Mouse (Mus musculus) hindbrain, postnatal 0 days (tissue): ENCODE measurements at regions not wholly inside any gene's neighbourhood (a gene's known extent, or its start where the extent isn't known, plus 50 kb on each side); places are given as distances from the start of the nearest gene placed in this dataset.

ENCODE experiments used
- ATAC-seq: fragments of 200-750 bp; cut with Nextera tagmentation; 2 replicates; pipeline ENCODE4 v1.8.0; 2017; ENCODE audit warnings: mild to moderate bottlenecking, moderate TSS enrichment, moderate library complexity
- DNase-seq: peaks from one replicate; pipeline ENCODE4 v3.0.0-alpha.2; 2015; ENCODE audit warnings: low spot score
- H3K27ac ChIP-seq: fragments of 300-500 bp; sonication (generic); 2 replicates; pipeline ENCODE4 v1.5.1; 2014; ENCODE audit warnings: mild to moderate bottlenecking
- H3K27me3 ChIP-seq: fragments of 300-500 bp; sonication (generic); 2 replicates; pipeline ENCODE4 v1.6.1; 2014; ENCODE audit warnings: low read length, mixed read lengths; ENCODE audit not compliant: insufficient read depth
- H3K36me3 ChIP-seq: fragments of 300-500 bp; sonication (generic); 2 replicates; pipeline ENCODE4 v1.6.1; 2014; ENCODE audit warnings: low read length, mixed read lengths; ENCODE audit not compliant: insufficient read depth
- H3K4me1 ChIP-seq: fragments of 300-500 bp; sonication (generic); 2 replicates; pipeline ENCODE4 v1.6.1; 2014; ENCODE audit warnings: antibody characterized with exemption, low read length, mixed read lengths; ENCODE audit not compliant: insufficient read depth
- H3K4me2 ChIP-seq: fragments of 300-500 bp; sonication (generic); 2 replicates; pipeline ENCODE4 v1.6.1; 2014; ENCODE audit warnings: low read depth, mild to moderate bottlenecking, low read length, moderate library complexity, mixed read lengths
- H3K4me3 ChIP-seq: fragments of 300-500 bp; sonication (generic); 2 replicates; pipeline ENCODE4 v1.5.1; 2014; ENCODE audit warnings: low read length
- H3K9ac ChIP-seq: fragments of 300-500 bp; sonication (generic); replicated peaks from 2 replicates; pipeline ENCODE4 v1.6.1; 2014; ENCODE audit warnings: mild to moderate bottlenecking, low read length, moderate library complexity, mixed read lengths
- H3K9me3 ChIP-seq: fragments of 300-500 bp; sonication (generic); 2 replicates; pipeline ENCODE4 v1.6.1; 2016; ENCODE audit warnings: low read length, mixed read lengths
- CTCF ChIP-seq: IDR thresholded peaks from 2 replicates; pipeline ENCODE4 v1.5.1; 2016; ENCODE audit warnings: antibody characterized with exemption, control low read depth, low read depth
- WGBS: fragments of 180-500 bp; shearing (Covaris S2); extraction: QIAGEN DNeasy Blood & Tissue Kit; methylation state at CpG from one replicate; pipeline ENCODE4 v1.1.7; 2014; 5-methylcytosine and 5-hydroxymethylcytosine counted together

DNA sequence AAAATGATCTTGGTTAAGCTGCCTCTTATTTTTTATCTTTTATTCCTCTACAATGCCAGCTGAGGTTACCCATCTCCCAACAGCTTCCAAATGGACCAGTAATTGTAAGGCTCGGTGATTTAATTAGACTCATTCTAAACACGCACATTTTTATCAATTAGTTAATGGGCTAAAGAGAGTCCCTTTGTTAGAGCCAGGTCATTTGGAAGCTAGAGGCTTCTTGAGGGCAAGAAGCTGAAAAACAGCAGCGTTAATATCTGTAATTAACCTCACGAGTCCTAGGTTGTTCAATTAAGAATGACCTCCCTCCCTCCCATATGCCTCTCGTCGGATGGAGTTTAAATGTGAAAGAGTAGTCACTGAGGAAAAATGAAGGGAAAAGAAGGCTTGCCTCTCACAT lies 66.5 kb downstream of the Otx2 start:
- DNase-seq = no peak
- no peaks in the 10 kb centered on the region for H3K9me3 ChIP-seq
- no peaks in the 10 kb centered on the region for H3K27me3 ChIP-seq
- ATAC-seq = no peak
- H3K4me2 ChIP-seq = no peak overlapping the region
- no peak overlapping the region for H3K9ac ChIP-seq
- no peak overlapping the region for H3K27ac ChIP-seq
- H3K4me1 ChIP-seq = no peaks in the 10 kb centered on the region
- no peaks in the 10 kb centered on the region for H3K36me3 ChIP-seq
- WGBS = 36% methylated on average over 6 of the region's 6 CpGs
- TF ChIP-seq CTCF = no peak
- no peak overlapping the region for H3K4me3 ChIP-seq

DNA sequence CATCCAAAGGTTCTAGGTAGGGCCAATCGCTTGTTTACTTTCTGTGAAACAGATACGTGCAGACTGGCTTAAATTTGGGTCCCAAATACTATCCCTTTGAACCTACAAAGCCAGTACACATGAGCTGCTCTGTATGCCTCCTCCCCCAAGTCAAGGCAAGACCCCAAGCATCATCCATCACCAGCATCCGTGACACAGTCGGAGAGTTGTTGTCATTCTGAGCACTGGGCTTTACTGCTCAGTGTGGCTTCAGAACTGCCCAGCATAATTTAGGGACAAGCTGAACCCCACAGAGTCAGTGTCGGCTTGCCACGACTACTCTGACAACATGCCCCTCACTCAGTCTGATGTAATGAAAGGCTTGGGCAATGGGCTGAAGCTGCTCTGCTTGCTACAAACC lies 70.1 kb downstream of the Otx2 start:
- Histone ChIP-seq H3K27me3 (no peaks in the 10 kb centered on the region), H3K4me2 (no peak overlapping the region), H3K9me3 (no peaks in the 10 kb centered on the region), H3K9ac (no peak overlapping the region), H3K27ac (no peak overlapping the region), H3K4me1 (no peaks in the 10 kb centered on the region), H3K36me3 (no peaks in the 10 kb centered on the region), H3K4me3 (no peak overlapping the region)
- ATAC-seq (no peak), DNase-seq (no peak)
- TF ChIP-seq CTCF = no peak
- WGBS = 76% methylated on average over 6 of the region's 6 CpGs

DNA sequence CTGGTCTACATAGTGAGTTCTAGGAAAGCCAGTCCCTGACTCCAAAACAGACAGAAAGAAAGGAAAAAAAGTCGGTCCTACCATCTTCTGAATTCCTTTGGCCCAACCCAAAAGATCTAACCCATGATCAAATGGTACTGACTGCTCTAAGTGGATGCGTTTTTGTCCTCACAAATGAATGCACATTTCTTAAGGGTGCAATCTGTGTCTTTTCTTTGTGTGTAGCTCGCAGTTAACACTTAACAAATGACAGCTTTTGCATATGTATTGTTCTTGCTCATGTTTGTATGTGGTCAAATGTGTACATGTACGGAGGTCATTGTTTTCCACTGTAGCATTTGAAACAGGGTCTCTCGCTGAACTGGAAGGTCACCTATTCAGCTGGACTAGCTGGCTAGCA lies 79.3 kb downstream of the Otx2 start:
- H3K9ac ChIP-seq = no peak overlapping the region
- H3K36me3 ChIP-seq = no peaks in the 10 kb centered on the region
- DNase-seq = no peak
- H3K9me3 ChIP-seq = no peaks in the 10 kb centered on the region
- H3K4me3 ChIP-seq = no peak overlapping the region
- WGBS = 67% methylated on average over 5 of the region's 5 CpGs
- ATAC-seq = no peak
- H3K4me1 ChIP-seq = no peaks in the 10 kb centered on the region
- H3K27me3 ChIP-seq = no peaks in the 10 kb centered on the region
- TF ChIP-seq CTCF = no peak
- no peak overlapping the region for H3K27ac ChIP-seq
- H3K4me2 ChIP-seq = no peak overlapping the region

DNA sequence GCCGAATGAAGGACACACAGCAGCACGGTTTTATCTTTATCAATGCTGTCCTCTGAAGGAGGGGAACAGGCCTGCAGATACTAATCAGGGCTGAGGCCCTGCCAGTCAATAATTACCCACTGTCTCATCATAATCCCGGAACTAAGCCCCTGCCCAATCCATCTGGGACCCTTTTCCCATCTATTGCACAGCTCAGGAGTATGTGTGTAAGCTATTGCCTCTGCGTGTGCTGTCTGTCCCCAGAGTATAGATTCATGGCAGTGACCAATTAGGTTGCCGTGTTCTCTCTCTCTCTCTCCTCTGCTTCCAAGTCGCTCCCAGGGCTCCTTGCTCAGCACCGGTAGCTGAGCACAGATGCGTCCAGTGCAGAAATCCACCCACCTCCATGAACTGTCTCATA lies 80.3 kb downstream of the Otx2 start:
- Histone ChIP-seq H3K36me3 (no peaks in the 10 kb centered on the region), H3K9ac (no peak overlapping the region), H3K4me2 (no peak overlapping the region), H3K4me1 (no peaks in the 10 kb centered on the region), H3K27me3 (no peaks in the 10 kb centered on the region), H3K9me3 (no peaks in the 10 kb centered on the region), H3K4me3 (no peak overlapping the region), H3K27ac (no peak overlapping the region)
- TF ChIP-seq CTCF = no peak
- no peak for DNase-seq
- ATAC-seq = peak; percentile 43; the same call in 1 of the 2 replicates
- WGBS = 37% methylated on average over 8 of the region's 8 CpGs

DNA sequence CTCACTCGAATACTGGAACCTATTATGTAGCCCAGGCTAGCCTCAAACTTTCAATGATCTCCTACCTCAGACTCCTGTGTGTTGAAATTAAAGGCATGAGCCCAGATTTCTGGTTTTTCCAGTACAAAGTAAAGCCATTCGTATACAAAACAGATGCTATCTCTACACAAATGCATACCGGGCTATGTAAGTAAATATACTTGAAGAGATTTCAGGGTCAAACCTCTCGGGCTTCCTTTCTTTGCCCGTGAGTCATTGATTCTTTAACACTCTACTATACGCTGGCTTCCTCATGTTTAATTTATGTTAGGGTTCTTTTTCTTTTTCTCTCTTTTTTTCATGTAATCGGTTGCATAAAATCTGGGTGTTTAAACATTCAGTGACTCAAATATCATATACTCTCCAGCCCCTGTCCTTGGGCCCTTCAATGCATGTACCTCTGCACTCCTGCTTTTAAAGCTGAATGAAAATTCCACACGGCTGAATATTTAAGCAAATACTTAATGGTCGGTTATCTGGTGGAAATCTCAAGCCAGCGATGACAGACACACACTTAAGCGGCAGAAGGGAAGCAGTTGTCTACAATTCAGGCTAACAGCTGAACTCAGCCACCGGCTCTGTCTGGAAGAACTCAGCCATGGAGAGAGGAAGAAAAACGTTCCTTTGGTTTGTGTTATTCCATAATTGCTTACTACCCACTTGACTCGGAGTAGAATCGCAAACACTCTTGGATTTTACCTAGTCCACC lies 82.0 kb downstream of the Otx2 start:
- no peak overlapping the region for H3K4me2 ChIP-seq
- H3K4me1 ChIP-seq = no peaks in the 10 kb centered on the region
- no peaks in the 10 kb centered on the region for H3K27me3 ChIP-seq
- no peak for TF ChIP-seq CTCF
- H3K9ac ChIP-seq = no peak overlapping the region
- ATAC-seq = no peak
- H3K9me3 ChIP-seq = no peaks in the 10 kb centered on the region
- no peak overlapping the region for H3K4me3 ChIP-seq
- WGBS = 79% methylated on average over 15 of the region's 15 CpGs
- H3K36me3 ChIP-seq = no peaks in the 10 kb centered on the region
- no peak overlapping the region for H3K27ac ChIP-seq
- no peak for DNase-seq

DNA sequence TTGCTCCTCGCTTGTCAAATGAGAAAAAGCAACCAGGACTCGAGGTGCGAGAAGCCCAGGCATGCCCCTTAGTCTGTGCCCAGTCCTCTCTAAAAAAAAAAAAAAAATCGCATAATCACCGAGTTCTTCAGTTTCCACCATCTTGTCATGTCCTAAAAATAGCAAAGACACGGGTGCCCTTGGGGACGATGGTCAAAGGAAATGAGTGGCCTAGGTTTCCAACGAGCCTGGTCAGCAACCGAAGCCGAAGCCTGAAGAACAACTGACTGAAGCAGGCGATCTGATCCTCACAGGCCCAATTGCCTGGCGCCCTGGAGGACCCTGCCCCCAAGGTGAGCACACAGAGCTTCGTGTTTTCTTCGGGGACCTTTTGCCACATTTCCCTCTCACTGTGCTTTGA lies 83.2 kb downstream of the Otx2 start:
- TF ChIP-seq CTCF = no peak
- no peak overlapping the region for H3K4me3 ChIP-seq
- H3K4me1 ChIP-seq = no peaks in the 10 kb centered on the region
- H3K9ac ChIP-seq = no peak overlapping the region
- DNase-seq (no peak), ATAC-seq (no peak)
- H3K4me2 ChIP-seq = no peak overlapping the region
- H3K9me3 ChIP-seq = no peaks in the 10 kb centered on the region
- H3K27me3 ChIP-seq = no peaks in the 10 kb centered on the region
- H3K36me3 ChIP-seq = no peaks in the 10 kb centered on the region
- no peak overlapping the region for H3K27ac ChIP-seq
- WGBS = 48% methylated on average over 14 of the region's 14 CpGs

DNA sequence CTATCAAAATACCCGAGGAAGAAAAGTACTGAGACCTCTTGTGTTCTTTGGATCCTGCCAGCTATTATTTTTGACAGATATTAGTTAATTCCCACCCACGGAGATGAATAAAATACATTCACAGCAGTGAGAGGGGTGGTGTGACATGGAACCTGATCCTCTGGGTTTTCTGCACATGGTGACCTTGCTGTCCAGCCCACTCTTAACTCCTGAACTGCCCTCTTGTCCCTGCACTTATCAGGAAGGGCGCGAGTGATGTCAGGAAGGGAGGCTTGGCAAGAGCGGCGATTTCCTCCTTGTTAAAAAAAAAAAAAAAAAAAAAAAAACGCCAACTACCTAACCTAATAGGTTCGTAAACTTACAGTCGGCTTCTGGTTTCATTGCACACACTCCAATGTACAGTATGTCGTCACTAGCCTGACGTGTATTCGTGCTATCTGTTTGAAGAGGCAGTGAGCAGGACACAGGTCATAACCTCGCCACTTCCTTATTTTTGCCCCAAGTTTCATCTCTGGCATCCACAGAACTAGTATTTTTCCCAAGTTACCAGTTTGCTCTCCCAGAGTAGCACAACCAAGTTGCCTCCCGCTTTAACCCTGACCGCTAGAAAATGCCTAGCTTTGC lies 83.8 kb downstream of the Otx2 start:
- Histone ChIP-seq H3K9ac (no peak overlapping the region), H3K27me3 (no peaks in the 10 kb centered on the region), H3K36me3 (no peaks in the 10 kb centered on the region), H3K4me1 (no peaks in the 10 kb centered on the region), H3K4me3 (no peak overlapping the region), H3K4me2 (no peak overlapping the region), H3K27ac (no peak overlapping the region), H3K9me3 (no peaks in the 10 kb centered on the region)
- DNase-seq = no peak
- no peak for TF ChIP-seq CTCF
- ATAC-seq = no peak
- WGBS = 73% methylated on average over 15 of the region's 15 CpGs
